Mouse (Mus musculus) heart, adult 2 months (tissue): ENCODE data around the gene Eno2. TPM values are rescaled to one million over a fixed set of nuclear protein-coding genes. Genes with fewer than 3 reads are reported as not detected.

Experiments used
- DNase-seq, 2 experiments: peaks; one replicate each; pipeline ENCODE4 v3.0.0; 2021
- H3K27ac ChIP-seq: fragments of 200-600 bp; 2 replicates; pipeline ENCODE4 v1.8.1; 2022
- H3K27me3 ChIP-seq: fragments of 200-500 bp; 2 replicates; pipeline ENCODE4 v1.6.1; 2012; ENCODE audit warnings: mild to moderate bottlenecking, low read length, inconsistent platforms, mixed read lengths; ENCODE audit not compliant: control insufficient read depth, insufficient read depth
- H3K36me3 ChIP-seq: fragments of 200-500 bp; 2 replicates; pipeline ENCODE4 v1.6.1; 2012; ENCODE audit warnings: low read length, inconsistent platforms; ENCODE audit not compliant: control insufficient read depth, insufficient read depth
- H3K4me1 ChIP-seq: fragments of 200-500 bp; 2 replicates; pipeline ENCODE4 v1.6.1; 2011; ENCODE audit warnings: low read length; ENCODE audit not compliant: control insufficient read depth, insufficient read depth
- H3K4me3 ChIP-seq: fragments of 200-600 bp; 2 replicates; pipeline ENCODE4 v1.8.1; 2022
- H3K79me2 ChIP-seq: fragments of 200-500 bp; replicated peaks from 2 replicates; pipeline ENCODE4 v1.6.1; 2012; ENCODE audit warnings: mild to moderate bottlenecking, inconsistent platforms, low read length, moderate library complexity, mixed read lengths; ENCODE audit not compliant: control insufficient read depth, insufficient read depth
- H3K9ac ChIP-seq: fragments of 200-500 bp; 2 replicates; pipeline ENCODE4 v1.6.1; 2012; ENCODE audit warnings: low read depth, mild to moderate bottlenecking, control low read depth, inconsistent platforms, low read length, mixed read lengths
- CTCF ChIP-seq: fragments of 200-600 bp; IDR thresholded peaks from 2 replicates; pipeline ENCODE4 v1.8.1; 2022; ENCODE audit warnings: antibody characterized with exemption, mild to moderate bottlenecking, moderate library complexity
- EP300 ChIP-seq: fragments of 200-500 bp; IDR thresholded peaks from 2 replicates; pipeline ENCODE4 v1.6.1; 2011; ENCODE audit warnings: low read depth, low read length, control low read depth; ENCODE audit not compliant: insufficient read depth
- POLR2A ChIP-seq: fragments of 200-500 bp; IDR thresholded peaks from 2 replicates; pipeline ENCODE4 v1.6.1; 2011; ENCODE audit warnings: mild to moderate bottlenecking, low read depth, low read length, control low read depth; ENCODE audit not compliant: insufficient read depth
- WGBS: fragments of 180-500 bp; shearing (Covaris S2); methylation state at CpG from one replicate; pipeline ENCODE4 v1.1.7; 2018; 5-methylcytosine and 5-hydroxymethylcytosine counted together
- intact Hi-C: fragments of 180-260 bp; cut with DNase I; formaldehyde crosslinking; loops from one replicate; pipeline ENCODE4 v1.15.1; 2025
- long read RNA-seq: library from polyadenylated mRNA; stranded (forward); transcript quantifications from one replicate; pipeline ENCODE4 v2.0.0, GENCODE M21; 2021
- polyA plus RNA-seq: library from polyadenylated mRNA; depleted of rRNA; stranded (reverse); fragments of >200 nt; gene quantifications from 2 replicates; pipeline ENCODE4 v1.2.3, GENCODE M21; 2012; rRNA removed
- total RNA-seq, 2 experiments: library from RNA; stranded (reverse); gene quantifications; 2 replicates each; pipeline ENCODE4 v1.2.3; 2021

The Eno2 gene
- total RNA-seq: 1 to 10 TPM; 2.4 to 2.7 TPM
- polyA plus RNA-seq: 2.4 and 2.7 TPM in 2 replicates
- long read RNA-seq, partial matches to known transcripts: 0 of 2 reads
- long read RNA-seq, other reads (novel, unspliced or antisense): 1 of 2 reads

DNA sequence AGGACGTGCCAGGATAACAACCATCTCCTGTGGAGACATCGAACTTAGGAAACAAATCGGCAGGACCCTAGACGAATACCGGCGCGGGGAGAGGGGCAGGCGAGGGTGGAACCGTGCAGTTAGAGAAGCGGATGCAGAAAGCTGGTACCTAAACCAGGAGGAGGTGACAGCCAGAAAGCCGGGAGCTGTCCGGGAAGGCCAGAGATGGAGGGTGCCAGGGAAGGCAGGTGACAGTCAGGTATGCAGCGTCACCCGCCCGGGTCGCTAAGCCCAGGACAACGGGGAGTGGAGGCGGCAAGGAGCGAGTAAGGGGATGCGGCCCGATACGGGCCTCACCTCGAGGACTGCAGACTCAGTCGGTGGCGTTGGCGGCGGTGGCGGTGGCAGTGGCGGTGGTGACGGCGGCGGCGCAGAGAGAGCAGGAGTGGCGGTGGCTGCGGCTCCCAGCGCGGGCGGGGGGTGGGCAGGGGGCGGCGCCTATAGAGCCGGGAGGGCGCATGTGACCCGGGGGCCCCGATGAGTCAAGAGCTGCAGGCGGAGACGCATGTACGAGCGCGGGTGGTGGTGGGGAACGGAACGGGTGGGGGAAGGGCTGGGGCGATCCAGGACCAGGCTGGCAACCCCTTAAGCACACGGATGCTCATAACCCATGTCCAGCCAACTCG, at the start of gene Eno2:
Gene Eno2 (minus strand): TSS at position 573 of the 665 bp plus-strand sequence.
- 1% methylated on average over 52 of the region's 54 CpGs for WGBS
- peak; percentile 47 to 51 for DNase-seq
- Histone ChIP-seq H3K4me1 (no peaks in the 10 kb centered on the region), H3K79me2 (no peaks in the 10 kb centered on the region), H3K27ac (peak within 1 kb of the TSS; percentile 33; the same call in 1 of the 2 replicates), H3K4me3 (peak within 1 kb of the TSS; percentile 51), H3K27me3 (peaks cover 3% of the 10 kb centered on the region; the same call in 1 of the 2 replicates), H3K9ac (peak within 1 kb of the TSS; percentile 74), H3K36me3 (no peaks in the 10 kb centered on the region)
- intact Hi-C loops: no loop called here
- no peak for TF ChIP-seq EP300
- no peak for TF ChIP-seq CTCF
- TF ChIP-seq POLR2A: no peak

DNA sequence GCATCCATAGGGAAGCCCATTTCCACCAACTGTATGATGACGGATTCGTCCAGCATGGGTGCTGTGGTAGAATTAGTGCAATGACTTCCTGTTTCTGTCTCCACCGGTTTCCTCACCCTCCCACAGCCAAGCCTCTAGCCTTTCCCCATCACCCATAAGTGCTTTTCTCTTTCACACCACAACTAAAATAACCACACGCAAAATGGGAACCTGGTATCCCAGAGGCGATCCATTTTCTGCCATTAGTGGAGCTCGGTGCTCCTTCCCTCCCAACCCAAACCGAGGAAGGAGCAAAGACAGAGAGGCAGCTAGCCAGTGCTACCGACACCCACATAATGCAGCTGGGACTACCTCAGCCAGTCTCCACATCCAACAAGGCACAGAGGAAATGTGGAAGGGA, 48.5 kb upstream of the Eno2 start:
- intact Hi-C loops: no loop called here
- no peak for TF ChIP-seq POLR2A
- no peak for TF ChIP-seq CTCF
- no peak for TF ChIP-seq EP300
- H3K79me2 ChIP-seq: no peaks in the 10 kb centered on the region

DNA sequence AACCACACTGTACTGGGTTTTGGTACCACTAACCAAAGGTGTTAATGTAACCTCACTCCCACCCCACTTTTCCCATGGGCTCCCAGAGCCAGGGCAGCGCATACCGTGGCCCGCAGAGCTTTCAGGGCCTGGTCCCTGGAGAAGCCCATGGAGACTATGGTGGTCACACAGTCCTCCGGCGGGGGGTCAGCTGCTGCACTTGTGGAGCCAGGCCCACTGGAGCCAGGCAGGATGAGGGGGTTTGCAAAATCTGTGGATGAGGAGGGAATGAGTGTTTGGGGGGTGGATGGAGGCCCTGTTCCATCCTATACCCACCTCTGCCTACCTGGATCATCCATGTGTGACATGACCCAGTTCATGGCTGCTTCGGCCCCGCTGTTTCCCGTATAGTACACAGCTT, 48.1 kb upstream of the Eno2 start:
- Histone ChIP-seq H3K9ac (no peak overlapping the region), H3K4me3 (no peak overlapping the region), H3K79me2 (no peaks in the 10 kb centered on the region), H3K27me3 (no peaks in the 10 kb centered on the region), H3K36me3 (peaks cover 7% of the 10 kb centered on the region), H3K27ac (no peak overlapping the region), H3K4me1 (peaks cover 3% of the 10 kb centered on the region)
- DNase-seq: peak in 1 of 2 experiments; percentile 14
- TF ChIP-seq POLR2A: no peak
- TF ChIP-seq CTCF: no peak
- no peak for TF ChIP-seq EP300
- WGBS: 89% methylated on average over 8 of the region's 8 CpGs
- intact Hi-C loops: no loop called here

More for the DNA sequence above, 48.5 kb upstream of the Eno2 start:
- Histone ChIP-seq H3K4me1 (peaks cover 1% of the 10 kb centered on the region; the same call in 1 of the 2 replicates), H3K9ac (no peak overlapping the region), H3K36me3 (peaks cover 7% of the 10 kb centered on the region), H3K27me3 (no peaks in the 10 kb centered on the region), H3K4me3 (no peak overlapping the region), H3K27ac (no peak overlapping the region)
- WGBS: 69% methylated on average over 8 of the region's 8 CpGs
- DNase-seq: peak in 1 of 2 experiments; percentile 13

DNA sequence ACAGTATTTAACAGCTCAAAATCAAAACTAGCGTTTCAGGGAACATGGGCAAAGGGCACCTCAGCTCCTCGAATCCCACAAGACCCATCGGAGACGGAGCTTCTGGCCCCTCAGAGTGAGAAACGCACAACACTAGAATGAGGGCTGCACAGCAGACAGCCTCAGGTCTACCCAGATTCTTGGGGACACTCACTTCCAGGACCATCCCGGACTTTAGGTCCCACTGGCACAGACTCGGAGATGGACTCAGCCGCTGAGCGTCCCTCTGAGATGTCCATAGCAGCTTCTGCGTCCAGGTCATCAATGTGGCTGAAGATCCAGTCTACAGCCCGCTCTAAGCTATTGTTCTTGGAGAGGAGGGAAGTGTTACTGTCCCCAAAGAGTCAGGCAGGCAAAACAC, 47.7 kb upstream of the Eno2 start:
- Histone ChIP-seq H3K4me3 (no peak overlapping the region), H3K27me3 (no peaks in the 10 kb centered on the region), H3K9ac (no peak overlapping the region), H3K27ac (no peak overlapping the region), H3K4me1 (peaks cover 4% of the 10 kb centered on the region), H3K36me3 (peaks cover 6% of the 10 kb centered on the region), H3K79me2 (no peaks in the 10 kb centered on the region)
- TF ChIP-seq CTCF: no peak
- no peak for TF ChIP-seq EP300
- no peak for TF ChIP-seq POLR2A
- DNase-seq: peak in 1 of 2 experiments; percentile 13
- WGBS: 94% methylated on average over 11 of the region's 11 CpGs
- intact Hi-C loops: no loop called here

DNA sequence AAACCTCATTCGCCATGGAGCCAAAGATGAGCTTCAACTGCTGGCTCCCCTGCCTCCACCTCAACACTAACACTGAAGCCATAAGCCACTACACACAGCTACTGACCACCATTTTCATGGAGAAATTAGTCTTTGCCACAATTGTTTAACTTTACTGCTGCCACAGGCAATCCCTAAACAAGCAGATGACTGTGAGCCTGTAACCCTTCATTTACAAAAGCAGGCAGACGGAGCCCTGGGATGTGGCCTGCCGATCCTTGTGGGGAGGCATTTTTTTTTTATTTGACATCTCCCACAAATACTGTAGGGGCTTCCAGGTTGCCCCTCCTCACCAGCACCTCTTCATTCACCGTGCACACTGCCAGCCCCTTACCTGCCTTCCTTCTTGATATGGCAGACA, 47.1 kb upstream of the Eno2 start:
- no peak overlapping the region for H3K4me3 ChIP-seq
- no peak overlapping the region for H3K9ac ChIP-seq
- no peaks in the 10 kb centered on the region for H3K27me3 ChIP-seq
- intact Hi-C loops: no loop called here
- peak in 1 of 2 experiments; percentile 14 for DNase-seq
- TF ChIP-seq EP300: no peak
- no peak for TF ChIP-seq POLR2A
- TF ChIP-seq CTCF: no peak
- H3K79me2 ChIP-seq: no peaks in the 10 kb centered on the region
- WGBS: 90% methylated on average over 4 of the region's 4 CpGs
- H3K4me1 ChIP-seq: peaks cover 4% of the 10 kb centered on the region
- peaks cover under 1% of the 10 kb centered on the region for H3K36me3 ChIP-seq
- H3K27ac ChIP-seq: no peak overlapping the region
